Mouse (Mus musculus): ENCODE measurements around the gene Ccnf.

Ccnf gene

DNA sequence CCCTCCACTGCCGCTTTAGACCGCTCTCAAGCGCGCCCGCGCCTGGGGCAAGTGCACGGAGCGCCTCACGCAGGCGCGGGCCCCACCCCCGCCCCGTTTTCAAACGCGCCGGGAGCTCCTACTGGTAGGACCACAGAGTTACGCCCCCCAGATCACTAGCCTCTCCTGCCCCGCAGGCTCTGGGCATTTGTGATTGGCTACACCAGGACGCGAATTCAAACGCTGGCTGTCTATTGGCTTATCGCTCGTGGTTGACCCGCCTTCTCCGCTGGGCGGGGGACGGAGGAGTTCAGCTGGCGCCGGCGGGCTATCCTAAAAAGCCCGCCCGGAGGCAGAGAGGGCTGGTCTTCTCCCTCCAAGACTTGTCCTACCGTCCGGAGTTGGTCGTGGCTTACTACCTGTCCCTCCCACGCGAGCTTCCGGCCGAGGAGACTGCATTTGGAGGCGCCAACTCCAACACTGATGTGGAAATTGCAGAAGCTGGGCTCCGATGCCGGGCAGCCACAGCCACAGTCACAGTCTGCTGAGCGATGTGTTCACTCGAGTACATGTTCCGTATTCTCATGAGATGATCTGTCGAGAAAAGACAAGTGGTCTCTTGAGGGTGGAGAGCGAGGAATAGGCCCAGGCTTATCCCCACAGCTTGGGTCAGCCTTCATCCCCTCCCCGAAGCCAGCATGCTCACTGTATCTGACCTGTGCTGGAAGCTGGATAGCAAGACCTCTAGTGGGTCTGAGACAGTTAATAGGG is at the start of gene Ccnf:
TSS of gene Ccnf (minus strand) at position 165 of the 750 bp plus-strand sequence.
- peak; percentile 98 for DNase-seq (ENCODE audit: low read depth, low spot score)

DNA sequence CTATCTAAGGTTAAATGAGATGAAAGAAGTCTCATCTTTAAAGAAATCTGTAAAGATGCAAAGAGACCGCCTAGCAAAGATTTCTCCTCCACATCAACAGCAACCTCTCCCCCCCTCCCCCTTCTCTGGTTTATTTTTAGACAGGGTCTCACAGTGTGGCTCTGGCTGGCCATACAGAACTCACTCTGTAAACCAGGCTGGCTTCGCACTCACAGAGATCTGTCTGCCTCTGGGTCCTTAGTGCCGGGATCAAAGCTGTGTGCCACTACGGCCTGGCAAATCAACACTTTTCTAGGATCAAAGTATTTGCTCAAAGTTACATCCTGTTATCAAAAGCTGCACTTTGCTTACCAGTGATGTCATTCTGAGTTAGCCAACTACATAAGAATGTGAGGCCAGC is 49.4 kb upstream of the Ccnf start:
- DNase-seq (ENCODE audit: low read depth, low spot score): no peak

DNA sequence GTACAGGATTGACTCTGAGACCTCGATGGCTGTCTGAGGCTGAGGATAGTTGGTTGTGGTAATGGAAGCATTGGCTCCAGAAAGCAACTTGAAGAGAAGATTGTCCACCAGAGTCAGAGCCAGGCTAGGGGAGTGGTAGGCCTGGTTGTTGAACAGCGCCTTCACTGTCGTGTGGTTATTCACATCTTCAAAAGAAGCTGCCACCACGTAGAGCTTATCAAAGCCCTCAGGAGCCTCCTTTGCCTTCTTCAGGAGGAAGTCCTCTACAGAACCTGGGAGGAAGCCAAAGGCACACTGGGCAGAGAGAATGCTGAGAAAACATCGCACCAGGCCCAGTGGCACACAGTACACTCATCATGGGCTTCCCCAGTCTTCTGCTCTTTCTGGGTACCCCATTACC is 38.1 kb upstream of the Ccnf start:
- no peak for DNase-seq (ENCODE audit: low read depth, low spot score)

DNA sequence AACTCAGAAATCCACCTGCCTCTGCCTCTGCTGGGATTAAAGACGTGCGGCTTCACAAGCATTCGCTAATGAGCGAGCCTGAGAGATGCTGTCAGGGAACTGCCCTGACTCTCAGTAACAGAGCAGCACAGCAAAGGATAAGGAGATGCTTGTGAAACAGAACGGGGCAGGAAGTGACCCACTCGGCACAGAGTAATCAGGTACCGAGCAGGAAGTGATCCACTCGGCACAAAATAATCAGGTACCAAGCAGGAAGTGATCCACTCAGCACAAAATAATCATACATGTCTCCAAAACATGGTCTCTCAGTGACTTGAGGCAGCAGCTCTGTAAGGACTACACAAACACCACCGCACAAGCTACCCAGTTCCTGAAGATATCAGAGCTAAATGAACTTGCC is 37.2 kb upstream of the Ccnf start:
- no peak for DNase-seq (ENCODE audit: low read depth, low spot score)

DNA sequence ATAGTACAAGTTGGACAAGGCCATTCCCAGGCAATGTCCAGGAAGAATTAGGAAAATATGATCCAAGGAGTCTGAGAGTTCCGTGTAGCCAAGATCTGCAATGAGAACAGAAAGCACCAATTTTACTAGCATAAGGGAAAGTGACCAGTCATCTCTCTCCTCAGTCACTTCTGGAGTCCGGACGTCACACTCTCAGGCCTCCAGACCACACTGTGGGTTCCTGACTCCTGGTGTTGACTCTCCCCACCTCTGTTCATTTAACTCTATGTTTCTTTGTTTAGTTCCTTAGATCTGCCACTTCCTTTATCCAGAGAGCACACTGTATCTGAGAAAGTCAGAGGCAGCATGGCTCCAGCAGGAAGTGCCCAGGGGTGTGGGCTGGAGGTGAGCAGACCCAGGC is 34.4 kb upstream of the Ccnf start:
- no peak for DNase-seq (ENCODE audit: low read depth, low spot score)

DNA sequence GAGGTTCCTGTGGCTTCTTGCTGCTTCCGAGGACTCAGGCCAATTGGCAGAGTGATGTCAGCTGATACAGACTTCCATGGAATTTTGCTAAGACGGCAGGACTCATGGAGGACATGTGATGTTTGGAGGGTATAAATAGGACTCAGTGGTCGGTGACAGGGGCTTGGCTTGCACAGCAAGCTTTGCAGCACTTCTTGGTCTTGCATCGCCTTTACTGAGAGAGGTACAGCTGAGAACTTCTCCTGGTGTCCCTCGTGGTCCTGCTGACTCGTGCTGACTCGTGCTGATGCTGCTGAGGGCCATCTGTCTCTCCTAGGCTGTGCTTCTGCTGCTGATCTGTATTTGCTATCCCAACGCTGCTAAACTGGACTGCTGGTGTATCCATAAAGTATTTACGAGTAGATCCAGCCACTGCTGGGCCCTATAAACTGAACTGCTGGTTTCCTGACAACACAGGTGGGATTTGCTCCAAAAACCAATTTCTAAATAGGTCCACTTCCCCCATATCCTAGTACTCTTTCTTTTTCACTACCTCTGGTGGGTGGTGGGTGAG is 32.1 kb upstream of the Ccnf start:
- DNase-seq (ENCODE audit: low read depth, low spot score): no peak

DNA sequence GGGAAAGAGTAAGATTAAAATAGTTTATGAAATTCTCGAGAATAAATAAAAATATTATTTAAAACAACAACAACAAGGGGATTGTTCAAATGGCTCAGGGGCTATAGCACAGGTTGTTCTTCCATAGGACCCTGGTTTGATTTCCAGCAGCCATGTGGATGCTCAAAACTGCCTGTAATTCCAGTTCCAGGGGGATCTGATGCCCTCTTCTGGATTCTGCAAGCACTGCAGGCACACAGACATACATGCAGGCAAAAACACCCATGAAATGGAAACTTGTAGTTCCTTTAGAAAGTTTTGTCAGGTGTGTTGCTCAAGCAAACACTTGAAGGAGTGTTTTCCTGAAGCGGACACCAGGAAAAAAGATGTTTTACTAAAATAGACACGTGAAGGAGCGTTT is 31.4 kb upstream of the Ccnf start:
- peak; percentile 12 for DNase-seq (ENCODE audit: low read depth, low spot score)

DNA sequence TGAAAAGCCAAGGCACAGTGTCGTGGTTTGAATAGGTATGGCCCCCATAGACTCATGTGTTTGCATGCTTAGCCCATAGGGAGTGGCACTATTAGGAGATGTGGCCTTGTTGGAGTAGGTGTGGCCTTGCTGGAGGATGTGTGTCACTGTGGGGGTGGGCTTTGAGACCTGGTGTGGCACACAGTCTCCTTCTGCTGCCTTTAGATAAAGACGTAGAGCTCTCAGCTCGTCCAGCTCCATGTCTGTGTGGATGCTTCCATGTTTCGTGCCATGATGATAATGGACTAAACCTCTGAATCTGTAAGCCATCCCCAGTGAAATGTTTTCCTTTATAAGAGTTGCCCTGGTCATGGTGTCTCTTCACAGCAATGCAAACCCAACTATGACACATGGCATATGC is 28.6 kb upstream of the Ccnf start:
- no peak for DNase-seq (ENCODE audit: low read depth, low spot score)

DNA sequence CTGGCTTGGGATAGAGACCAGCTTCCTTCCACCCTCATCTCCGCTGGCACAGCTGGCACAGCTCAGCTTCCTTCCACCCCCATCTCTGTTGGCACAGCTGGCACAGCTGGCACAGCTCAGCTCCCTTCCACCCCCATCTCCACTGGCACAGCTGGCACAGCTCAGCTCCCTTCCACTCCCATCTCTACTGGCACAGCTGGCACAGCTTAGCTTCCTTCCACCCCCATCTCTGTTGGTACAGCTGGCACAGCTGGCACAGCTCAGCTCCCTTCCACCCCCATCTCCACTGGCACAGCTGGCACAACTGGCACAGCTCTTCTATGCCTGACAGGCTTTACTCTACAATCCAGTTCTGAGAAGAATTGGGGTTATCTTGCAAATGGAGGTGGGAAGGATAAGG is 15.8 kb upstream of the Ccnf start:
- DNase-seq (ENCODE audit: low read depth, low spot score): no peak

DNA sequence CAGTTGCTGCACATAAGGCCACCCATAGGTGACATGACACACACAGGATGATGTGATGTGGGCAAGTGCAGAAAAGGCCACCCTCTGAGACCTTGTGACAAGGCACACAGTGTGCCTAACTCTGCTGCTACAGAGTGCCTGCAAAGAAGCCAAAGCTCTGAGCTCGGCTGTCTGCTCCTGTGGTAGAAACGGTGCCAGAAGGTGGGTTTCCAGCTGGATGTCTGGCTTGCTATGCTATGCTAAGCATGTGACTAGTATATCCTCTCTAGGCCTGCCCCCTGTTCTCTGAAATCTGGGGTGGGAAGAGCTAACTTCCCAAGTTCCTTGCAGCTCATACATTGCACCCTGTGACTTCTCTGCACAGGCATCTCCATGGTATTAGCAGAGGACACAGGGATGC is 13.5 kb upstream of the Ccnf start:
- no peak for DNase-seq (ENCODE audit: low read depth, low spot score)

DNA sequence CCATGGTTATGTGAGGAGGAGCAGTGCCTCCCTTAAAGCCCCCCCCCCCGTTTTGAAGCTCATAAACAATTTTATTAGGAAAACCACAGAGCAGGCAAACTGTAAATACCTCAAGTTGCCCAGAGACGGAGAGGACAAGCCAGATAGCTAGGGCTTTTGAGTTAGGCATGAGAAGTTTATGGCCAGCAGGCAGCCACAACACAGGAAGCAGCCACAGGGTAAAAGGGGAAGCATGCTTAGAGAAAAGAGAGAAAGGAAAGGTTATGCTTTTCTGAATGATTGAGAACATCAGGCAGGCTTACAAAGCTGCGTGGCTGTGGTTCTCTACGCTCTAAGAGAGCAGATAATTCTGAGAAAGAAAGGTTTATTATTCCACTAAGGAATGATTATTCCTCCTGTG is 9.2 kb upstream of the Ccnf start:
- no peak for DNase-seq (ENCODE audit: low read depth, low spot score)

DNA sequence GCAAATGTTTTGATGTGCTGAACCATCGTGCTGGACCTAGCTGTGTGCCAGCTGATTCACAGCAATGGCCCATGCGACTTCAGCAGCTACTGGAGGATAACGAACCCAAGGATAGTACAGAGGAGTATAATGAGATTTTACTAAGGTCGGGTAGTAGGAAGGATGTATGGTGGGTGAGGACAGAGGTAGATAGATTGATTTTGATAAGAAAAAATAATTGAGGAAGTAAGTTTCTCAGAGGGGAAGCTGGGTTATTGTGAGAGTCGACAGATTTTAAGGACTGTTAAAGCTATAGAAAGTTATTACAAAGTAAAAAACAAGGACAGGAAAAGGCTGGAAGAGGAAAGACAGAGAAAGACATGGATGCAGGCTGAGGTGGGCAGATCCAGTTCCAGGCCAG is 8.4 kb upstream of the Ccnf start:
- DNase-seq (ENCODE audit: low read depth, low spot score): no peak

DNA sequence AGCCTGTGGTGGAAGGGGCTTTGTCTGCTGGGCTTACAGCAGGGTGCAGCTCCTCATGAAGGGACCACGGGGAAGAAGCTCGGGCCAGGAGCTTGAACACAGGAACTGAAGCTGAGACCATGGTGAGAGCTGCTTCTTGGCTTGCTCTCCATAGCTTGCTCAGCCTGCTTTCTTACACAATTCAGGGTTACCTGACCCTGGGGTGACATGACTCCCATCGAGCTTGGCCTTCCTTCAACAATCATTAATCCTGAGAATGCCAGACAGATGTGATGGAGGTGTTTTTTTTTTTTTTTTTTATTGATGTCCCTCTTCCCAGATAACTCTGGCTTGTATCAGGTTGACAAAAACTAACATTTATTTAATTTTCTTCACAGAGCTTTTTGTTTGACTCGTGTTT is 7.7 kb upstream of the Ccnf start:
- DNase-seq (ENCODE audit: low read depth, low spot score): no peak

DNA sequence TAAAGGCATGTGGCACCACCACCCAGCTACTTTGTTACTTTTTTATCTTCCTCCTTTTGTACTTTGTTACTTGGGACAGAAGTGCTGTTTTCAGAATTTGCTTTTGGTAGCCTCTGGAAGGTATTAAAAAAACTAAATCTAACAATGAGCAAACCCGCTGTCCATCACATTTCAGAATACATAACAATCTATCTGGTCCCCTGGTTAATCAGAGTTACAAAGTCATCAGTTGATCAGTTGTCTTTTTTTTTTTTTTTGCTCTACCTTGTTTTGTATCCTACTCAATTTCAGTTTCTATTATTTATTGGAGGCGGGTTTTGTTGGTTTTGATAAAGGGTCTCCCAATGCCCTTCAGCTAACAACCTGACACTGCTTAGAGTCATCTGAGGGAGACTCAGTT is 1.0 kb upstream of the Ccnf start:
- no peak for DNase-seq (ENCODE audit: low read depth, low spot score)

DNA sequence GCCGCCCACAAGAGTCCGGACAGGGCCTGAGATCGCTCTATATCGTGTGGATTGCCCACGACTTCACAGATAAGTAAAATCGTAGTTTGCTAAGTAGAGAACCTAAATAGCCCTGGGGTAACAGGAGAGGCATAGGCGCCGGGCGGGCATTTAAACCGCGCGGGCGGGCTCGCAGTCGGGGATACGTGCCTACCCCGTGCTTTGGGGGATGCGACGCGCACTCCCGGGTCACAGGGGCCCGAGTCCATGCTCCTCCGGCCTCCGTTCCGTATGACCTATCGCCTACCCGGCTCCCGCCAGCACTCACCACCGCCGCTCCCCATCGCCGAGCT is 330 bp downstream of the Ccnf start:
- no peak for DNase-seq (ENCODE audit: low read depth, low spot score)

DNA sequence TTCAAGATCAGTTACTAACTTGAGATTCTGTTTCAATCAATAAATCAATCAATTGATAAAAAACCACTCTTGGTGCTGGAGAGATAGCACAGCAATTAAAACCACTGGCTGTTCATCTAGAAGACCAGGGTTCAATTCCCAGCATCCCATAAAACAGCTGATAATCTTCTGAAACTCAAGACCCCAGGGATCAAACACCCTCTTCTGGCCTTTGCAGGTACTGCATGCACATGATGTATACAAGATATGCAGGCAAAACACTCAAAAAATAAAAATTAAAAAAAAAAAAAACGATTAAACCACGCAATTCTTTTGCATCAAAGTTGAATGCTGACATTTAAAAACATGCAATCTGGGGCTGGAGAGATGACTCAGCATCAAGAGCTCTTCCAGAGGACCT is 2.6 kb downstream of the Ccnf start:
- peak; percentile 26 for DNase-seq (ENCODE audit: low read depth, low spot score)

DNA sequence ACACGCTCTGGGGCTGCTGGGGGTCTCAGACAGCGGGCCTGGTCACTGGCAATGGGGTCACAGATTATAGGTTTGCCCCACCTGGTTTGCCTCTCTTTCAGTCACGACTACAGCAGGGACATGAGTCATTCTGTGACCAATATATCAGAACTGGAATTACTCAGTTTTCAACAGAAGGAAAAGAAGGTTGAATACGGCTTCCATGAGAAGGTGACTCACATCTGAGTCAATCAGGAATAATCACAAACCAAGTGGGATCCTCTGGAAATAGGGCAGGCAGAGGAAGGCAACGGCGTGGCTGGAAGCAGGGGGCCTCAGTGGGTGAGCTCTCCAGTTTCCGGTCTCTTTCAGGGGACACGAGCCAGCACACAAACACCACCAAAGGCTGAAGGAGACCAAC is 7.2 kb downstream of the Ccnf start:
- DNase-seq (ENCODE audit: low read depth, low spot score): no peak

DNA sequence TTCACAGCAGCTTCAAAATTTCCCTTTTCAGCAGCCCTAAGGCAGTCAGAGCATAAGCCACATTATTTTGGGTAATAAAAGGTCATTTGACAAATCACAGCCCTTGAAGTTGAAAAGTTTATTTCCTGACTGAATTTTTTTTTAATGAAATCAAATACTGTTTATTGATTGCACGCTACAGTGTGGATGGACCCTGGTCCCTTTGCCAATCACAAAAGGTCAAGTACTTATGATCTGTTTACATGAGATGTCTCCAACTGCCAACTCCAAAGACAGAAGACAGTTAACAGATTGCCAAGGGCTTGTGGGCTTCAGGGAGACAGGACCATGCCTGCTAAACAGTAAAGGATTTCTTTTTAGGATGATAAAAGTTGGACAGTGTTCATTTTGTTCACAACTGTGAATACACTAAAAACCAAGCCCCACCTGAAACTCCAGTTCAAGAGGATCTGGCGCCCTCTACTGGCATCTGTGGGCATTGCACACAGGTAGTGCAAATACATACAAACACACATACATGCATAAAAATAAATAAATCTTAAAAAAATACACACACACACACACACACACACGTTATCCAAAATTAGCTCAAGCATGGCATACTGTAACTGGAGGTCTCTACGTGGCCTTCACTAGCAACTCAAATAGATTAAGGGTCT is 7.8 kb downstream of the Ccnf start:
- DNase-seq (ENCODE audit: low read depth, low spot score): peak; percentile 48

DNA sequence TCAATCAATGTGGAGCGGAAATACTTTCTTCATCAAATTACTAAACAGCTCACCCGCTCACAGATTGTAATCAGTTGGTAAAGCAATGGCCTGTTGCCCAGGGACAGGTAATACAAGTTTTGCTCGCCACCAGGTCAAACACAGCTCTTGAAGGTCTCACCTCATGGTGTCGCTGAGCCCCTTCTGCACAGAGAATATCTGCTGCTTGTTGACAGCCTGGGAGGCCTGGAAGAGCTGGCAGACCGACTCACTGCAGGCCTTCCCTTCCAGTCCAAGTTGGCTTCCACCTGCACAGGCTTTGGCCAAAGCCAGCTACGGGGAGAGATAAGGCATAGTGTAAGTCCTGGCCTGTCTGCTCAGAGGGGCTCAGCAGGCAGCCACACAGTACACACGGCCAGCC is 14.4 kb downstream of the Ccnf start:
- no peak for DNase-seq (ENCODE audit: low read depth, low spot score)

DNA sequence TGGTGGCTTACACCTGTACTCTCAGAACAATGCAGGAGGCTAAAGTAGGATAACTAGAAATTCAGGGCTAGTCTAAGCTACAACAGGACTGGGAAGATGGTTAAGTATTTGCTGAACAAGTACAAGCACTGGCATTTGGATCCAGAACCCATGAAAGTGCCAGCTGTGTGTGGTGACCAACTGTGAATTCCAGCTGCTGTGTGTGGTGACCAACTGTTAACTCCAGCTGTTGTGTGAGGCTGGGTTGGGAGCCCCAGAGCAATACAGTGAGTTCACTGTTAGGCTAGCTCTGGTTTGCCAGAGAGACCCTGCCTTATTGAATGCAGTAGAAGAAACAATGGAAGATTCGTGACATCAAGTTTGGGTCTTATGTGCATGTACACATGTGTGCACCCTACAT is 14.8 kb downstream of the Ccnf start:
- no peak for DNase-seq (ENCODE audit: low read depth, low spot score)

DNA sequence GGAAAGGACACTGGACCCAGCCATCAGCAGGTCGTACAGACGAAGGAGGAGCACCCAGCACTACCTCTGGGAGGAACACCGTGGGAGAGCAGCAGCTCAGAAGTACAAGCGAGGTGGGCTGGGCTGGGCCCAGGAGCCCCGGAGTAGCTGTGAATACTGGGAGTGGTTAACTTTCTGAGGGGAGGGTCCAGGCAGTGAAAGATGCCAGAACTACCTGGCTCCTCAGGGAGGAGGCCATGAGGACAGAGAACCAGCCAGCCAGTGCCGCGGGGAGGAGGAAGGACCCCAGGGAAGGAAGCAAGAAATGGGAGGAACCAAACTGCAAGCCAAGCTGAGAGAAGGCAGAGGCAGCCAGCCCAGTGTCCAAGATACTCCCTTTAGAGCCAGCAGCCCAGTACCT is 23.3 kb downstream of the Ccnf start:
- no peak for DNase-seq (ENCODE audit: low read depth, low spot score)

DNA sequence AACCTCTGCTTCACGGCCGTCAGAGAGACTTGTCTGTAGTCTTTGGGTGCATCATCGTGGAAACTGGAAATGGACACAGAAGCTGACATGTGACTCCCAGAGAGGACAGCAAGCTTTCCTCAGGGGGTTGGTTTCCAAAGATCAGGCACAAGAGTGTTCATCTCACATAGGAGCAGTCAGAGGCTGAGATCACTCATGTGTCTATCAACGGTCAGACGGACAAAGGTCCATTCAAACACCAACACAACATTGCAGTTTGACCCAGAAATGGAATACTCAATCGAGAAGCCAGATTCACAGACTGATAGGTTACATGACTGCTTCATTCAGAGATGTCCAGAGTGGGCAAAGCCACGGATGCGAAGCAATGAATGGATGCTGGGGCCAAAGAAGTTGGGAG is 24.6 kb downstream of the Ccnf start:
- no peak for DNase-seq (ENCODE audit: low read depth, low spot score)

DNA sequence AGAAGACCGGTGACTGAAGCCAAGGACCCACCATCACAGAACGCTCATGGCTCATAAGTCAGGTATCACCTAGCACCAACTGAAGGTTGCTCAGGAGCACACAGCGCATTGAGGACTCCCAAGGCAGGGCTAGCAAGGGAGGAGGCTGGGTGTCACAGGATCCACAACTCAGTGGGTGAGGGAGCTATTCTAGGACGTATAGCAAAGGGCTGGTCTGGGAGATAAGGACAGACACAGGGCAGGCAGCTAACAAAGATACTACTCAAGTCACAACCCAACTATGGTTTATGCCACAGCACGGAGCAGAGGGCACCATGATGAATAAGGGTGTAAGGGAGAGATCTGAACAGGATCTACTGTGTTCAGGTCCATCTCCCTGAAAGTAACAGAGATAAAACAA is 25.4 kb downstream of the Ccnf start:
- DNase-seq (ENCODE audit: low read depth, low spot score): no peak

DNA sequence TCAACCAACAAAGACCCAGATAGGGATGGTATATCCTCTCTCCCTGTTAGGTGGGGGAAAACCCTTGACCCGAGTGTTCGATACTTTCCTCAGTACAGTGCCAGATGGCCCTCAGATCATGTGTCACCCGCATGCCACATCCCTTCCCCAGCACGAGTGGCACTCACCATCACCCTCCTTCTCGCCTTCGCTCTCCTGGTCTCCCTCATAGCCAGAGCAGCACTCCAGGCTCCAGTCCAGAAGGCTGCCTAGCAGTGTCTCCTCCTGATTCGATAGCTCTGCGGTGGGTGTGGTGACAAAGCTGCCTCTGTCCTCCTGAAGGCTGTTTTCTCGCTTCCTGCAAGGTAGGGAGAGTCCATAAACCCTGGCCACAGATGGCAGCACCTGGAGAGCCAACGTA is 26.5 kb downstream of the Ccnf start:
- no peak for DNase-seq (ENCODE audit: low read depth, low spot score)

Data from CD4-positive helper T cell, adult 2 months (primary cell).